Mouse (Mus musculus) embryonic facial prominence, embryonic 13.5 days (tissue): Measurements from ENCODE around the gene C1ql3. TPM values are rescaled to one million over a fixed set of nuclear protein-coding genes. Genes with fewer than 3 reads are reported as not detected.

Source experiments
- polyA plus RNA-seq: library from polyadenylated mRNA; unstranded; fragments of >200 nt; fragmentation: Nextera tagmentation; extraction: Ambion mirVana; gene quantifications from 2 replicates; pipeline ENCODE4 v1.2.1, GENCODE M21; 2015

Gene C1ql3
- polyA plus RNA-seq, 1 experiment from 2014 or later = 0.49 TPM

Other genes with a start within 250 kb of the C1ql3 start
- gene Pter, start 87.8 kb downstream of the C1ql3 start, polyA plus RNA-seq = 12.2 and 16.2 TPM in 2 replicates